Mouse (Mus musculus) spleen, adult 18-20 months (tissue): Measurements from ENCODE around the gene Ctdspl2.
"Not testable (repeated sequence)": the region's sequence is repeated elsewhere in the genome, so short reads cannot be mapped to it uniquely, and the experiment has no call there.

Experiments
- DNase-seq, 2 experiments: peaks; one replicate each; pipeline ENCODE4 v3.0.0; 2022; ENCODE audit warnings: mixed read lengths in 2 of 2

The Ctdspl2 gene

DNA sequence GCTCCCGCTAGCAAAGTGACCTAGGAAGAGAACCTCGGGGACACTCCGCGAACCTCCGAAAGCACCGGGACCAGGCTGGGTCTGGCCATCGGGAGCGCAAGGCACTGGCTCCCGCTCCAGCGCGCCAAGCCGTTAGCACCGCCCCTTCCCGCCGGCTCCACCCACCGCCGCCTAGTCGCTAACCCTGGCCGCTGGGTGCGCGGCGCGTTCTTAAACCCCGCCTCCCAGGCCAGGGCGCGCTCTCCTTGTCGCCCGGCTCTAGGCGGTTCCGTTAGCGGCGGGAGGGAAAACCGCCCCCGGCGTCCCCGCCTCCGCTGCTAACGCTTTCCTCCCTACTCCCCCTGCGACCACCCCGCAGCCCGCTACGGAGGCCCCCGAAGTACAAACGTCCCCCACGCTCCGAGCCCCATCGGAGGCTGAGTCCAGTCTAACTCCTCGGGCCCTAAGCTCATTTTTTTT, at the start of gene Ctdspl2, which contains the start of gene Mageb3:
Ctdspl2 (plus strand) TSS at position 237 of the 459 bp plus-strand sequence.
Mageb3 (minus strand) TSS at position 328 of the 459 bp plus-strand sequence.
- peak; percentile 93 to 99 for DNase-seq

GRCm38 (mm10) chr2:121909975-121910374, 45.8 kb upstream of the Ctdspl2 start:
- no peak for DNase-seq

- no peak for DNase-seq
Observed at GRCm38 (mm10) chr2:121916047-121916970, 39.5 kb upstream of the Ctdspl2 start.

- DNase-seq = not testable (repeated sequence)
Observed at GRCm38 (mm10) chr2:121937624-121938023, 18.2 kb upstream of the Ctdspl2 start.

DNA sequence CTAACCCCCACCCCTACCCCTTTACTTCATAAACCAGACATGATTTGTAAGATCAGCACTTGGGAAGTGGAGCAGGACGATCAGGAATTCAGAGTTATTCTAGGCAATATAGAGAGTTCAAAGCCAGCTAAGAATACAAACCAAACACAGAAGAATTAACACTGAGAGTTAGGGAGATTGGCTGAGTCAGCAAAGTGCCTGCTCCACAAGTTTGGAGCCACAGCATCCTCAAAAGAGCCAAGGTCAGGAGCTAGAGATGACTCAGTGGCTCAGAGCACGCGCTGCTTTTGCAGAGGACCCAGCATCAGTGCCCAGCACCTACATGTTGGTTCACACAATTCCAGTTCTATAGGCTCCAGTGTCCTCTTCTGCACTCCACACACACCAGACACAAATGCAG, 12.4 kb upstream of the Ctdspl2 start:
- DNase-seq = no peak

- no peak for DNase-seq
Observed at GRCm38 (mm10) chr2:121954971-121955656, 687 bp upstream of the Ctdspl2 start.

- DNase-seq = peak; percentile 86 to 91
Observed at GRCm38 (mm10) chr2:121956224-121957018, 620 bp downstream of the Ctdspl2 start.

- no peak for DNase-seq
Observed at GRCm38 (mm10) chr2:121957216-121957792, 1.5 kb downstream of the Ctdspl2 start.

DNA sequence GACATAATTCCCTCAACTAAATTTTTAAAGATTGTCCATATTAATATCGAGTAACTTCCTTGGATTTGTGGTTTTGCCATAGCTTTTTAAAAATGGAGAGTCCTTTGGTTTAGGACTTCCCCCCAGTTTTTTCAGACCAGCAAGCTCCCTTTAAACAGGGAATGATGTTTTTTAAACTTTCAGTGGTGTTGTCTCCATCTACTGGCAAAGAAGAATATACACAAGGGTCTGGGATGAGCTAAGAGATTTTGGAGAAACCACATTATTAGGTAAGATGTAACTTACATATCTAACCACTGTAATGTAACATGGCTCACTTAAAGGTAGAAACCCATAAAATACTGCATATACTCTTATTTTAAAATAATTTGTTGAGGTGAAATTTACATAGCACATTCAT, 39.9 kb downstream of the Ctdspl2 start:
- DNase-seq = no peak

DNA sequence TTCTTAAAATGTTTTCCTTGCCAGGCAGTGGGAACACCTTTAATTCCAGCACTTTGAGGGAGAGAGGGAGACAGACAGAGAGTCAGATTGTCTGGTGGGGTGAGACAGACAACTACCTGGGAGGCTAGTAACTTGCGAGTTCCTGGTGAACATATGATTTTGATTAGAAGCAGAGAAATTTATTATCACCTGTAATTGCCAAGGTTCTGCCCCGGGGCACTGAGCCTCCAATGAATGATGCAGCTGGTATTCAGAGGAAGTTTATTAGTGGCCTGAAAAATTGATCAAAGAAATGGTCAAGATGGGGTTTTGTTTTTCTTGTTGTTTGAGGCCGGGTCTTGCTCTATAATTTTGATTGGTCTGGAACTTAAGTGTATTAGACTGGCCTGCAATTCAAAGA, 53.0 kb downstream of the Ctdspl2 start:
- DNase-seq = no peak

DNA sequence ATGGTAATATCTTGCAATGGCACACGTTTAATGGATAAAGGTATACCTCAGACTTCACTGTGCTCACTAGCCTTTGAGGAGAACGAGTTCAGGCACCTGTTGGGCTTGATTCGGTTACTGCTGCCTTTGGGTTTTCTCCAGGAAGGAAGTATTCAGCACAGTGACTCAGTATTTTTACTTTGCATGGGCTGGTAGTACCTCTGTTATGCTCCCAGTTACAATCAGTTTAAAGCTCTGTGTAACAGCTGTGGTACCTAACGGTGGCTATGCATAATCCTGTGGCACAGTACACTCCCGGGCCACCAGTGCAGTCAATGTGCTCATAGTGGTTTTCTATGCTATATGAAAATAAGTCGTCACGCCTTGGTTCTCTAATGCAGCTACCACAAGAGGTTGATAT, 55.6 kb downstream of the Ctdspl2 start:
- no peak for DNase-seq

GRCm38 (mm10) chr2:122018705-122019104, 62.9 kb downstream of the Ctdspl2 start:
- DNase-seq = no peak

DNA sequence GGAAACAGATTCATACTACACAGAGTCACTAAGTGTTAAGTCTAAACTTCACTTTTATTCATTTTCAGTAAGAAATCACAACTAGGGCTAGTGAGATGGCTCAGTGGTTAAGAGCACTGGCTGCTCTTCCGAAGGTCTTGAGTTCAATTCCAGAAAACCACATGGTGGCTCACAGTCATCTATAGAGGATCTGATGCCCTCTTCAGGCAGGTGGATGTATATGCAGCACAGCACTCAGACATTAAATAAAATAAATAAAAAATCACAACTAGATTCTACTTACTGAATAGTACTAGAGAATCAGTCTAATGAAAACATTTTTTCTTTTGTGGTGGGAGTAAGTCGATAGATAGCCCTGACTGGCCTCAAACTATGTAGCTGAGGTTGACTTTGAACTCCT, 66.5 kb downstream of the Ctdspl2 start:
- DNase-seq = no peak

- DNase-seq = not testable (repeated sequence)
Observed at GRCm38 (mm10) chr2:122027091-122027490, 71.3 kb downstream of the Ctdspl2 start.

GRCm38 (mm10) chr2:122027862-122028755, 72.3 kb downstream of the Ctdspl2 start, which contains the start of gene Eif3j1:
TSS of gene Eif3j1 (plus strand) at chr2:122028546.
- peak; percentile 84 to 87 for DNase-seq

DNA sequence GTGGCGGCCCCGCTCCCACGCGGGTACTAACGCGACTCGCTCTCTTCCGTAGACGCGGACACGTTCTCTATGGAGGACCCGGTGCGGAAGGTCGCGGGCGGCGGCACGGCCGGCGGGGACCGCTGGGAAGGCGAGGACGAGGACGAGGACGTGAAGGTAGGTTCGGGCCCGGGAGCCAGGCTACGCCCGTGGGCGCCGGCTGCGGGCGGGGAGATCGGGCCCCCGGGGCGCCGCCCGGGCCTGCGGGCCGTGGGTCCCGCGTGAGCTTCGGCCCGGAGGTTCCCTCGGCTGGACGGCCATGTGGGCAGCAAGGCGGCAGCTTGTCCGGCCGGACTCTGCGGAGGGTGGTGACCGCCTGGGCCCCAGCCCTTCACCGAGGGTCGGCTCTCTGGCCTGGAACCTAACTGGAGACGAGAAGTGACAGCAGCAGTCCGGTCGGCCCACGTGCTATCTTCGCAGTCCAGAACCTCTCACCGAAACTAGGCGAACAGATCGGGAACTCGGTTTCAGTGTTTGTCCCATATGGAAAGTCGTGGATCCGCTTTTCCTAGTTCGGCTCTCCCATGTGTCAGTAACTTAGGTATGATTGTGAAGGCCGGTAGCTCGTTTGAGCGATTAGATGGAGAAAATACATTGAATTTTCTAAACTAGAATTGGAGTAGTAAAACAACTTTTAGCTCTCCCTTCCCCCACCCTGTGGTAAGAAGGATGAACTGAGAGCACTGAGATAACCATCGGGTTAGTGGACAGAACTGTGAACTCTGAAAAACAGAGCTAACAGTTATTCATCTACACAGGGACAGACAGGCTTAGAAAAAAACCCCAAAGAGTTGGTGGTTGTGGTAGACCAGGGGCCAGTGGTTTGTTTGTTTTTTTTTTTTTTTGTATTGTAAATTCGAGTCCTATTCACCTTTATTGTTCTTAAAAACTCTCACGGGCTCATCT, 73.2 kb downstream of the Ctdspl2 start:
- no peak for DNase-seq

DNA sequence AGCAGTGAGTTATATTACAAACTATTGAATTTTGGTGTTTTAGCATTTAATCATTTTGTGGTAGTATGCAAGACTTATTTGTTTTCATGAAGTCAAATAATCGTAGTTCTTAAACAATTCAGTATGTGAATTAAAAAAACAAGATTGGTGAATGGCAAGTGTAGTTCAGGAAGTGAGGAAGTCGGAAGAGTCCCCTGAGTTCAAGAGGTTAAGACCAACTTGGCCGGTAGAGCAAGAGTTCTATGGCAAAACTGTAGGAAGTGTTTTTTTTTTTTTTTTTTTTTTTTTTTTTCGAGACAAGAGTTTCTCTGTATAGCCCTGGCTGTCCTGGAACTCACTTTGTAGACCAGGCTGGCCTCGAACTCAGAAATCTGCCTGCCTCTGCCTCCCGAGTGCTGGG, 76.2 kb downstream of the Ctdspl2 start:
- DNase-seq = no peak

GRCm38 (mm10) chr2:122036064-122036463, 80.3 kb downstream of the Ctdspl2 start:
- DNase-seq = no peak

GRCm38 (mm10) chr2:122043926-122044325, 88.1 kb downstream of the Ctdspl2 start:
- no peak for DNase-seq
